Mouse (Mus musculus) midbrain, embryonic 12.5 days (tissue): Measurements from ENCODE around the gene Krt23. TPM values are rescaled to one million over a fixed set of nuclear protein-coding genes. Genes with fewer than 3 reads are reported as not detected.

Source experiments
- ATAC-seq: fragments of 200-750 bp; cut with Nextera tagmentation; 2 replicates; pipeline ENCODE4 v1.8.0; 2017; ENCODE audit warnings: low read depth, moderate TSS enrichment, moderate library complexity; ENCODE audit not compliant: low FRiP score
- H3K27ac ChIP-seq: fragments of 300-500 bp; sonication (generic); replicated peaks from 2 replicates; pipeline ENCODE4 v1.5.1; 2016; ENCODE audit warnings: mild to moderate bottlenecking
- H3K27me3 ChIP-seq: fragments of 300-500 bp; sonication (generic); 2 replicates; pipeline ENCODE4 v1.6.1; 2016; ENCODE audit warnings: mild to moderate bottlenecking
- H3K36me3 ChIP-seq: fragments of 300-500 bp; sonication (generic); 2 replicates; pipeline ENCODE4 v1.6.1; 2016
- H3K4me1 ChIP-seq: fragments of 300-500 bp; sonication (generic); 2 replicates; pipeline ENCODE4 v1.6.1; 2016
- H3K4me2 ChIP-seq: fragments of 300-500 bp; sonication (generic); replicated peaks from 2 replicates; pipeline ENCODE4 v1.6.1; 2016; ENCODE audit warnings: mild to moderate bottlenecking, moderate library complexity
- H3K4me3 ChIP-seq: fragments of 300-500 bp; sonication (generic); 2 replicates; pipeline ENCODE4 v1.5.1; 2016; ENCODE audit warnings: mild to moderate bottlenecking
- H3K9ac ChIP-seq: fragments of 300-500 bp; sonication (generic); replicated peaks from 2 replicates; pipeline ENCODE4 v1.6.1; 2016; ENCODE audit warnings: mild to moderate bottlenecking, moderate library complexity
- H3K9me3 ChIP-seq: fragments of 300-500 bp; sonication (generic); 2 replicates; pipeline ENCODE4 v1.6.1; 2016; ENCODE audit warnings: mild to moderate bottlenecking
- WGBS: fragments of 180-500 bp; shearing (Covaris S2); methylation state at CpG from one replicate; pipeline ENCODE4 v1.1.7; 2016; 5-methylcytosine and 5-hydroxymethylcytosine counted together
- polyA plus RNA-seq: library from polyadenylated mRNA; unstranded; fragments of >200 nt; fragmentation: Nextera tagmentation; extraction: Ambion mirVana; gene quantifications from 2 replicates; pipeline ENCODE4 v1.2.1, GENCODE M21; 2016

Krt23 gene
- not detected in 2 replicates for polyA plus RNA-seq

- Histone ChIP-seq H3K9me3 (no peaks in the 10 kb centered on the region), H3K4me1 (peaks cover 10% of the 10 kb centered on the region), H3K27ac (no peak within 1 kb of the TSS), H3K4me2 (no peak within 1 kb of the TSS), H3K36me3 (no peaks in the 10 kb centered on the region), H3K4me3 (no peak within 1 kb of the TSS), H3K9ac (no peak within 1 kb of the TSS), H3K27me3 (no peaks in the 10 kb centered on the region)
- ATAC-seq = no peak
- WGBS = 88% methylated on average over 22 of the region's 22 CpGs
These were observed at the start of gene Krt23 for GRCm38 (mm10) chr11:99492733-99493573. Gene Krt23, minus strand, starts transcription at chr11:99493137.

- Histone ChIP-seq H3K9me3 (no peaks in the 10 kb centered on the region), H3K4me3 (no peak overlapping the region), H3K9ac (no peak overlapping the region), H3K36me3 (no peaks in the 10 kb centered on the region), H3K27ac (no peak overlapping the region), H3K4me1 (0 out of 2 replicates have a peak, but pooled peaks cover 7% of the 10 kb centered on the region), H3K4me2 (no peak overlapping the region), H3K27me3 (no peaks in the 10 kb centered on the region)
- ATAC-seq = no peak
- WGBS = 75% methylated on average over 9 of the region's 9 CpGs
These were observed 46.8 kb upstream of the Krt23 start for GRCm38 (mm10) chr11:99539721-99540120.

- Histone ChIP-seq H3K4me3 (no peak within 1 kb of the TSS), H3K27me3 (no peaks in the 10 kb centered on the region), H3K4me1 (no peaks in the 10 kb centered on the region), H3K4me2 (no peak within 1 kb of the TSS), H3K9ac (no peak within 1 kb of the TSS), H3K36me3 (no peaks in the 10 kb centered on the region), H3K9me3 (no peaks in the 10 kb centered on the region), H3K27ac (no peak within 1 kb of the TSS)
- ATAC-seq = no peak
- 94% methylated on average over 13 of the region's 13 CpGs for WGBS
These were observed 28.4 kb upstream of the Krt23 start, which contains the start of gene Krt39 for GRCm38 (mm10) chr11:99521288-99521860. Gene Krt39, minus strand, starts transcription at chr11:99521338.

- ATAC-seq = no peak
- no peaks in the 10 kb centered on the region for H3K27me3 ChIP-seq
- no peaks in the 10 kb centered on the region for H3K36me3 ChIP-seq
- no peak overlapping the region for H3K9ac ChIP-seq
- no peak overlapping the region for H3K27ac ChIP-seq
- no peak overlapping the region for H3K4me3 ChIP-seq
- no peaks in the 10 kb centered on the region for H3K9me3 ChIP-seq
- WGBS = 85% methylated on average over 8 of the region's 8 CpGs
- H3K4me2 ChIP-seq = no peak overlapping the region
- H3K4me1 ChIP-seq = no peaks in the 10 kb centered on the region
These were observed 21.2 kb upstream of the Krt23 start for GRCm38 (mm10) chr11:99514098-99514497.

GRCm38 (mm10) chr11:99500095-99500805 lies 7.3 kb upstream of the Krt23 start:
- ATAC-seq = no peak

GRCm38 (mm10) chr11:99496460-99496859 lies 3.5 kb upstream of the Krt23 start:
- H3K4me2 ChIP-seq = no peak overlapping the region
- no peak overlapping the region for H3K27ac ChIP-seq
- ATAC-seq = no peak
- no peaks in the 10 kb centered on the region for H3K9me3 ChIP-seq
- 0 out of 2 replicates have a peak, but pooled peaks cover 3% of the 10 kb centered on the region for H3K4me1 ChIP-seq
- no peak overlapping the region for H3K9ac ChIP-seq
- no peaks in the 10 kb centered on the region for H3K36me3 ChIP-seq
- H3K4me3 ChIP-seq = no peak overlapping the region
- WGBS = 87% methylated on average over 4 of the region's 4 CpGs
- H3K27me3 ChIP-seq = no peaks in the 10 kb centered on the region

More at GRCm38 (mm10) chr11:99500095-99500805, 7.3 kb upstream of the Krt23 start:
- Histone ChIP-seq H3K9ac (no peak overlapping the region), H3K4me2 (no peak overlapping the region), H3K9me3 (no peaks in the 10 kb centered on the region), H3K27ac (no peak overlapping the region), H3K4me1 (peaks cover 3% of the 10 kb centered on the region; the same call in 1 of the 2 replicates), H3K27me3 (no peaks in the 10 kb centered on the region), H3K4me3 (no peak overlapping the region), H3K36me3 (no peaks in the 10 kb centered on the region)
- WGBS = 81% methylated on average over 9 of the region's 9 CpGs

- Histone ChIP-seq H3K4me2 (no peak overlapping the region), H3K27me3 (no peaks in the 10 kb centered on the region), H3K4me1 (no peaks in the 10 kb centered on the region), H3K9ac (no peak overlapping the region), H3K36me3 (no peaks in the 10 kb centered on the region), H3K9me3 (no peaks in the 10 kb centered on the region), H3K4me3 (no peak overlapping the region), H3K27ac (no peak overlapping the region)
- over 99% methylated on average over 4 of the region's 4 CpGs for WGBS
- no peak for ATAC-seq
These were observed 1.8 kb upstream of the Krt23 start for GRCm38 (mm10) chr11:99494741-99495140.

- H3K4me1 ChIP-seq = peaks cover 9% of the 10 kb centered on the region
- no peak overlapping the region for H3K4me2 ChIP-seq
- H3K27me3 ChIP-seq = no peaks in the 10 kb centered on the region
- H3K4me3 ChIP-seq = no peak overlapping the region
- ATAC-seq = no peak
- WGBS = 63% methylated on average over 5 of the region's 5 CpGs
- no peaks in the 10 kb centered on the region for H3K9me3 ChIP-seq
- no peak overlapping the region for H3K9ac ChIP-seq
- H3K36me3 ChIP-seq = no peaks in the 10 kb centered on the region
- H3K27ac ChIP-seq = no peak overlapping the region
These were observed 575 bp upstream of the Krt23 start for GRCm38 (mm10) chr11:99493574-99493850.

GRCm38 (mm10) chr11:99491040-99491439 lies 1.9 kb downstream of the Krt23 start:
- Histone ChIP-seq H3K4me1 (peaks cover 10% of the 10 kb centered on the region), H3K27ac (no peak overlapping the region), H3K9ac (no peak overlapping the region), H3K9me3 (no peaks in the 10 kb centered on the region), H3K27me3 (no peaks in the 10 kb centered on the region), H3K4me3 (no peak overlapping the region), H3K4me2 (no peak overlapping the region), H3K36me3 (no peaks in the 10 kb centered on the region)
- ATAC-seq = no peak
- WGBS = 90% methylated on average over 8 of the region's 8 CpGs

- H3K4me1 ChIP-seq = peaks cover 10% of the 10 kb centered on the region
- no peaks in the 10 kb centered on the region for H3K27me3 ChIP-seq
- ATAC-seq = no peak
- no peak overlapping the region for H3K4me2 ChIP-seq
- H3K4me3 ChIP-seq = no peak overlapping the region
- WGBS = 75% methylated on average over 4 of the region's 4 CpGs
- no peak overlapping the region for H3K9ac ChIP-seq
- H3K27ac ChIP-seq = no peak overlapping the region
- no peaks in the 10 kb centered on the region for H3K9me3 ChIP-seq
- H3K36me3 ChIP-seq = no peaks in the 10 kb centered on the region
These were observed 2.3 kb downstream of the Krt23 start for GRCm38 (mm10) chr11:99490624-99491023.

- Histone ChIP-seq H3K27ac (no peak overlapping the region), H3K9me3 (no peaks in the 10 kb centered on the region), H3K4me1 (peaks cover 10% of the 10 kb centered on the region), H3K9ac (no peak overlapping the region), H3K4me3 (no peak overlapping the region), H3K27me3 (no peaks in the 10 kb centered on the region), H3K4me2 (no peak overlapping the region), H3K36me3 (no peaks in the 10 kb centered on the region)
- ATAC-seq = no peak
- 48% methylated on average over 3 of the region's 3 CpGs for WGBS
These were observed 3.7 kb downstream of the Krt23 start for GRCm38 (mm10) chr11:99489233-99489632.

- H3K9me3 ChIP-seq = no peaks in the 10 kb centered on the region
- H3K4me2 ChIP-seq = no peak overlapping the region
- no peak overlapping the region for H3K4me3 ChIP-seq
- no peak for ATAC-seq
- no peaks in the 10 kb centered on the region for H3K4me1 ChIP-seq
- no peaks in the 10 kb centered on the region for H3K36me3 ChIP-seq
- H3K9ac ChIP-seq = no peak overlapping the region
- no peaks in the 10 kb centered on the region for H3K27me3 ChIP-seq
- H3K27ac ChIP-seq = no peak overlapping the region
- 86% methylated on average over 3 of the region's 3 CpGs for WGBS
These were observed 18.0 kb downstream of the Krt23 start for GRCm38 (mm10) chr11:99474981-99475380.
